Mouse (Mus musculus) bone marrow macrophage, adult 2 months (primary cell): ENCODE measurements at regions not wholly inside any gene's neighbourhood (a gene's known extent, or its start where the extent isn't known, plus 50 kb on each side); places are given as distances from the start of the nearest gene placed in this dataset.

Experiments used
- H3K27ac ChIP-seq: 2 replicates; pipeline ENCODE4 v1.5.1; 2012; ENCODE audit warnings: low read depth, low read length; ENCODE audit not compliant: insufficient read depth
- H3K4me1 ChIP-seq: 2 replicates; pipeline ENCODE4 v1.6.1; 2012; ENCODE audit warnings: low read length; ENCODE audit not compliant: control insufficient read depth, insufficient read depth
- H3K4me3 ChIP-seq: 2 replicates; pipeline ENCODE4 v1.5.1; 2012; ENCODE audit warnings: mild to moderate bottlenecking, low read length, moderate library complexity; ENCODE audit not compliant: insufficient read depth
- CTCF ChIP-seq: IDR thresholded peaks from 2 replicates; pipeline ENCODE4 v1.5.1; 2012; ENCODE audit warnings: low read depth, mild to moderate bottlenecking, low read length, moderate library complexity
- POLR2A ChIP-seq: IDR thresholded peaks from 2 replicates; pipeline ENCODE4 v1.6.1; 2012; ENCODE audit warnings: mild to moderate bottlenecking, low read depth, low read length, borderline replicate concordance

DNA sequence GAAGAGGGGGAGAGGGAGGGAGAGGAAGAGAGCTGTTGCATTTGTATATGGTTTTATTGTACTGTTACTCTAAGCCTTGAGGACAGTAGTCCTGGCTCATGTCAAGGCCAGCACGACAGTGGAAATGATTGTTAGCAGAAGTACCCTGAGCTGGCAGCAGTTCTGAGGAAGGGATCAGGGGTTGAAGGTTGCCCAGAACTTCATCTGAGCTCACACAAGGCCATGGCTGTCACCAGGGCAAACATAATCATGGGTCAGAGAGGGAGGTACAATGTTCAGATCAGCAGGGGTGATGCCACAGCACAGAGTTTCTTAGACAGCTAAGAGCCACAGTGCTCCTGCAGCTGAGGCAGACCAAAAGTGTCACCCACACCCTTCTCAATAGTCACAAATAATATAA is 114.8 kb downstream of the Rplp1 start:
- Histone ChIP-seq H3K27ac (no peak overlapping the region), H3K4me1 (peaks cover 3% of the 10 kb centered on the region; the same call in 1 of the 2 replicates), H3K4me3 (no peak overlapping the region)
- TF ChIP-seq CTCF (no peak), POLR2A (no peak)

DNA sequence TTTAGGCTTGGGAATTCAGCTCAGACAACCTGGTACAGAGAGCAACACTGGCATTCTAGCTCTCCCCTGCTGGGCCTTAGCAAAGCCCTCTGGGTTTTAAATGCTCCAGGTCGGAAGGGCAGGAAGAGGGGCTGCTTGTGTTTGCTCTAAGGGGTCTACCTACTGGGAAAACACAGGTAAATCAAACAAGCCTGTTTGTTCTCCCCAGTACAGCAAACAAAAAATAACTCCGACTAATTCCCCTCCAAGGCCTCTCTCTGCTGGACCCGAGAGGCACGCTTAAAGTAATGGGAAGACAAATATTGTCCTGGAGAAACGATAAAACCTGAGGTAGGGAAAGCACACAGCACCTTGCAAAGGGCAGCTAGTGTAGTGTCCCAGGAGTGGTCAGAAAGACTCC is 118.4 kb downstream of the Rplp1 start:
- peaks cover 3% of the 10 kb centered on the region; the same call in 1 of the 2 replicates for H3K4me1 ChIP-seq
- no peak overlapping the region for H3K4me3 ChIP-seq
- no peak for TF ChIP-seq CTCF
- TF ChIP-seq POLR2A, result no peak
- H3K27ac ChIP-seq, result no peak overlapping the region

DNA sequence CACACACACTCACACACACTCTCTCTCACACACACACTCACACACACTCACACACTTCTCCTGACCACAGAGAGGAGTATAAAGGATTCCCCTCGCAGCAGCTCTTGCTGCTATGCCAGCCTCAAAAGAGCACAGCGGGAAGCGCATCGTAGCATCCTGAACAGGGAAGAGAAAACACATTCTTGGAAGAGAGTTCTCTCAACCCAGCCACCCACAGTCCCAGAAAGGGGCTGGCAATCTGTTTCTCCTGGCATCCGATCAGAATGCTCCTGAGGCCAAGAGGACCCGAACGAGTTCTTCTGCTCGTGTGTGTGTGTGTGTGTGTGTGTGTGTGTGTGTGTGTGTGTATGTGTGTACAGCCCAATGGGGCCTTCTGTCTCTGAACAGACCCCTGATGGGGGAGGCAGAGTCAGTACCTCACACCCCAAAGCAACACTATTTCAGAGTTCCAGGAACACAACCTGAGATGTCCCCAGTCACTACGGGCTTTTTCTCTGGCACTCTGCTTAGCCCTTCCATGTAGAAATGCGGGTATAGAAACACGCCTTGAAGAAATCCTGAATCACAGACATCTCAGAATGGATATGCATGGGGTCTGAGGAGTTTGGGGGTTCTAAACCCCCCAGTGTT is 122.8 kb downstream of the Rplp1 start:
- Histone ChIP-seq H3K27ac (no peak overlapping the region), H3K4me3 (no peak overlapping the region)
- TF ChIP-seq POLR2A (no peak), CTCF (no peak)

GRCm38 (mm10) chr9:61790849-61791248 is 123.5 kb downstream of the Rplp1 start:
- Histone ChIP-seq H3K4me1 (peaks cover 4% of the 10 kb centered on the region; the same call in 1 of the 2 replicates), H3K4me3 (no peak overlapping the region), H3K27ac (no peak overlapping the region)
- no peak for TF ChIP-seq CTCF
- TF ChIP-seq POLR2A, result no peak

More for the DNA sequence above, 122.8 kb downstream of the Rplp1 start:
- peaks cover 4% of the 10 kb centered on the region; the same call in 1 of the 2 replicates for H3K4me1 ChIP-seq

GRCm38 (mm10) chr9:61789066-61789897 is 125.1 kb downstream of the Rplp1 start:
- H3K27ac ChIP-seq, result no peak overlapping the region

DNA sequence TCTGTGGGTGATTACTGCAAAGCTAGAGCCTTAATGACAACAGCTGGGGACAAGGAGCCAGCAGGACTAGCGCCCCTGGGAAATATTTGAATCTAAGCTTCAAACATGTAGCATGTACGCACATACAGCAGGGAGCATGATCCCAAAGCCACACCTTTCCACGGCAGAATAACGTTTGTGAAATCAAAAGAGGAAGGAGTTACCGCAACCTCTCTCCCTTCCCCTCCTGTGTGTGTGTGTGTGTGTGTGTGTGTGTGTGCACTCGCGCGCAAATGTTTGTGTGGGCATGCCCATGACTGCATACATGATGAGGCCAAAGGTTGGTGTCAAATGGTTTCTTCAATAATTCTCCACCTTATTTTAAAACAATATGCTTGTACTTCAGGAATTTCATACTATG is 132.9 kb downstream of the Rplp1 start:
- no peak overlapping the region for H3K4me3 ChIP-seq
- no peaks in the 10 kb centered on the region for H3K4me1 ChIP-seq
- H3K27ac ChIP-seq, result no peak overlapping the region
- TF ChIP-seq CTCF, result no peak
- no peak for TF ChIP-seq POLR2A

More at GRCm38 (mm10) chr9:61789066-61789897, 125.1 kb downstream of the Rplp1 start:
- H3K4me1 ChIP-seq, result peaks cover 4% of the 10 kb centered on the region; the same call in 1 of the 2 replicates
- H3K4me3 ChIP-seq, result no peak overlapping the region
- TF ChIP-seq POLR2A (no peak), CTCF (no peak)

- H3K4me3 ChIP-seq, result no peak overlapping the region
- no peak for TF ChIP-seq POLR2A
- no peak for TF ChIP-seq CTCF
- H3K27ac ChIP-seq, result no peak overlapping the region
- H3K4me1 ChIP-seq, result no peaks in the 10 kb centered on the region
Observed at GRCm38 (mm10) chr9:61780186-61780939, 134.0 kb downstream of the Rplp1 start.

DNA sequence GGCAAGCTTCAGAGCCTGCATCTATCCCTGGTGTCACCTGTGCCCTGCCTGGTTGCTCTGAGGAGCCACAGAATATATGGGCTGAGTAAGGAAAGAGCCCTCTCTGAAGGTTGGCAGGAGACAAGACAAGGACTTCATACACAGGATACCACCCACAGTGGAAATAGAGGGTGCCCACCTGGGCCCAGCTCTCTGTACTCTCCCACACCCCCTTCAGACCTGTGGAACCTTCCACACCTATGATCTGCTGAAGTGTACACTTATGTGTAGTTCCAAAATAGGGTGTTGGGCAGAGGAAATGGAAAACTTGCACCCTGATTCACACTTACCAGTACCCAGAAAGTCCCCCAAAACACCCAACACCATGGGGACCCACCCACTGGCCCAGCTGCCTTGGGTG is 135.2 kb downstream of the Rplp1 start:
- Histone ChIP-seq H3K4me1 (no peaks in the 10 kb centered on the region), H3K27ac (no peak overlapping the region), H3K4me3 (no peak overlapping the region)
- no peak for TF ChIP-seq POLR2A
- TF ChIP-seq CTCF, result no peak

DNA sequence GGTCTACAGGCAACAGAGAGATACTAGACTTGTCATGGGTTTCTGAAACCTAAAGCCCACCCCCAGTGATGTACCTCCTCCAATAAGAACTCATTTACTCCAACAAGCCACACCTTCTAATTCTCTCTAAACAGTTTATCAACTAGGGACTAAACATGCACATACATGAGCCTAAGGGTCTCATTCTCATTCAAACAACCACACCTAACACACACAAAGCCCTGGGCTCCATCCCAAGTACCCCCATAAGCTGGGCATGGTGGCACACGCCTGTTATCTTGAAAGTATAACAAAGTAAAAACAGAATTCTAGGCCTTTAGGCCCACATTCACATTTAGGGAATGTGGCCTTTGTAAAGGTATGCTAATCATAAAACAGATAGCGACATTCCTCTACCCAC is 137.9 kb downstream of the Rplp1 start:
- TF ChIP-seq POLR2A, result no peak
- no peak for TF ChIP-seq CTCF
- H3K4me1 ChIP-seq, result no peaks in the 10 kb centered on the region
- no peak overlapping the region for H3K4me3 ChIP-seq
- no peak overlapping the region for H3K27ac ChIP-seq
